Mouse (Mus musculus): ENCODE data around the gene Scn10a. TPM values are rescaled to one million over a fixed set of nuclear protein-coding genes. Genes with fewer than 3 reads are reported as not detected.

The Scn10a gene
- total and polyA plus RNA-seq, 2 experiments from 2014 or later, result 0.65 to 2.1 TPM

- Histone ChIP-seq H3K9ac (replicated peaks; ENCODE audit: low read depth, low read length) (no peak overlapping the region), H3K27me3 (ENCODE audit: control insufficient read depth, insufficient read depth, low read length) (peaks cover 44% of the 10 kb centered on the region), H3K36me3 (replicated peaks; ENCODE audit: control insufficient read depth, insufficient read depth, low read length) (no peaks in the 10 kb centered on the region), H3K9me3 (replicated peaks; ENCODE audit: control insufficient read depth, low read length) (no peaks in the 10 kb centered on the region), H3K4me2 (ENCODE audit: low read depth, low read length) (no peak overlapping the region), H3K4me3 (ENCODE audit: low read depth, low read length) (no peak overlapping the region), H3K4me1 (ENCODE audit: control insufficient read depth, insufficient read depth) (peaks cover 11% of the 10 kb centered on the region), H3K27ac (ENCODE audit: low read depth) (no peak overlapping the region)
- TF ChIP-seq CTCF (IDR thresholded peaks at IDR 0.05; ENCODE audit: low read depth), result no peak
- no peak for TF ChIP-seq EP300 (IDR thresholded peaks at IDR 0.05; ENCODE audit: low read depth)
- DNase-seq (ENCODE audit: low spot score) (no peak), ATAC-seq (ENCODE audit: insufficient read depth, low read depth) (no peak)
- WGBS, result 87% methylated on average over 17 of the region's 17 CpGs
These were observed 138.9 kb downstream of the Scn10a start for GRCm38 (mm10) chr9:119580187-119580586.

- Histone ChIP-seq H3K4me3 (ENCODE audit: low read depth, low read length) (peak within 1 kb of the TSS; percentile 68), H3K36me3 (replicated peaks; ENCODE audit: control insufficient read depth, insufficient read depth, low read length) (no peaks in the 10 kb centered on the region), H3K4me1 (ENCODE audit: control insufficient read depth, insufficient read depth) (peaks cover 15% of the 10 kb centered on the region), H3K27ac (ENCODE audit: low read depth) (peak within 1 kb of the TSS; percentile 66), H3K27me3 (ENCODE audit: control insufficient read depth, insufficient read depth, low read length) (peaks cover 35% of the 10 kb centered on the region), H3K9me3 (replicated peaks; ENCODE audit: control insufficient read depth, low read length) (no peaks in the 10 kb centered on the region), H3K4me2 (ENCODE audit: low read depth, low read length) (peak within 1 kb of the TSS; percentile 83), H3K9ac (replicated peaks; ENCODE audit: low read depth, low read length) (peak within 1 kb of the TSS; percentile 77)
- TF ChIP-seq CTCF (IDR thresholded peaks at IDR 0.05; ENCODE audit: low read depth) (no peak), EP300 (IDR thresholded peaks at IDR 0.05; ENCODE audit: low read depth) (no peak)
- ATAC-seq (ENCODE audit: insufficient read depth, low read depth) (peak; percentile 50), DNase-seq (ENCODE audit: low spot score) (no peak)
- WGBS, result under 1% methylated on average over 48 of the region's 99 CpGs
These were observed 140.3 kb downstream of the Scn10a start, which contains the start of gene Scn5a for GRCm38 (mm10) chr9:119578636-119579438. Gene Scn5a, minus strand, starts transcription at chr9:119579016.

- H3K9me3 ChIP-seq (replicated peaks; ENCODE audit: control insufficient read depth, low read length), result no peaks in the 10 kb centered on the region
- H3K36me3 ChIP-seq (replicated peaks; ENCODE audit: control insufficient read depth, insufficient read depth, low read length), result no peaks in the 10 kb centered on the region
- peak overlapping the region; percentile 83 for H3K4me2 ChIP-seq (ENCODE audit: low read depth, low read length)
- H3K27ac ChIP-seq (ENCODE audit: low read depth), result peak overlapping the region; percentile 66
- H3K4me3 ChIP-seq (ENCODE audit: low read depth, low read length), result peak overlapping the region; percentile 68
- ATAC-seq (ENCODE audit: insufficient read depth, low read depth) (no peak), DNase-seq (ENCODE audit: low spot score) (no peak)
- WGBS, result 1% methylated on average over 24 of the region's 24 CpGs
- H3K4me1 ChIP-seq (ENCODE audit: control insufficient read depth, insufficient read depth), result peaks cover 20% of the 10 kb centered on the region
- peak overlapping the region; percentile 77 for H3K9ac ChIP-seq (replicated peaks; ENCODE audit: low read depth, low read length)
- TF ChIP-seq CTCF (IDR thresholded peaks at IDR 0.05; ENCODE audit: low read depth), result no peak
- no peak for TF ChIP-seq EP300 (IDR thresholded peaks at IDR 0.05; ENCODE audit: low read depth)
- H3K27me3 ChIP-seq (ENCODE audit: control insufficient read depth, insufficient read depth, low read length), result peaks cover 35% of the 10 kb centered on the region
These were observed 140.8 kb downstream of the Scn10a start for GRCm38 (mm10) chr9:119578311-119578635.

DNA sequence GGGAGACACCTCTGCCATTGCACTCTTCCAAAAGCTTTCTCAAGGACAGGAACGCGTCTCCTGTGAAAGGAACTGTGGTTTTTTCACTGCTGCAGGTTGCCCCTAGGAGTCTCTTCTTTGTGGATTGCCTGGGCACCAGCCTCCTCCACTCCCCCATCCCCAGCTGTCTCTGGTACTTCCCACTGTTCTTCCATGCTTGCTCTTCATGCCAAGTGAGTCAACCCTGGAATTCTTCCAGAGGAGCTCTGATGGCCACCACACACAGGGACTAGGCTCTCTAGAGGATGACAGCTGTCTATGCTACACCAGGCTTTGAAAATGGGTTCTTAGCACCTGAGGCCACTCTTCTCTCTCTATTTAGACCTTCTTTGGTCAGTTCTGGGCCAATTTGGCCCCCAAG is 142.1 kb downstream of the Scn10a start:
- Histone ChIP-seq H3K27me3 (ENCODE audit: control insufficient read depth, insufficient read depth, low read length) (peaks cover 39% of the 10 kb centered on the region), H3K36me3 (replicated peaks; ENCODE audit: control insufficient read depth, insufficient read depth, low read length) (no peaks in the 10 kb centered on the region), H3K4me3 (ENCODE audit: low read depth, low read length) (peak overlapping the region; percentile 68), H3K27ac (ENCODE audit: low read depth) (peak overlapping the region; percentile 23; the same call in 1 of the 2 replicates), H3K9ac (replicated peaks; ENCODE audit: low read depth, low read length) (no peak overlapping the region), H3K9me3 (replicated peaks; ENCODE audit: control insufficient read depth, low read length) (no peaks in the 10 kb centered on the region), H3K4me2 (ENCODE audit: low read depth, low read length) (peak overlapping the region; percentile 83), H3K4me1 (ENCODE audit: control insufficient read depth, insufficient read depth) (peaks cover 32% of the 10 kb centered on the region)
- DNase-seq (ENCODE audit: low spot score) (no peak), ATAC-seq (ENCODE audit: insufficient read depth, low read depth) (no peak)
- 82% methylated on average over 2 of the region's 2 CpGs for WGBS
- no peak for TF ChIP-seq CTCF (IDR thresholded peaks at IDR 0.05; ENCODE audit: low read depth)
- no peak for TF ChIP-seq EP300 (IDR thresholded peaks at IDR 0.05; ENCODE audit: low read depth)

DNA sequence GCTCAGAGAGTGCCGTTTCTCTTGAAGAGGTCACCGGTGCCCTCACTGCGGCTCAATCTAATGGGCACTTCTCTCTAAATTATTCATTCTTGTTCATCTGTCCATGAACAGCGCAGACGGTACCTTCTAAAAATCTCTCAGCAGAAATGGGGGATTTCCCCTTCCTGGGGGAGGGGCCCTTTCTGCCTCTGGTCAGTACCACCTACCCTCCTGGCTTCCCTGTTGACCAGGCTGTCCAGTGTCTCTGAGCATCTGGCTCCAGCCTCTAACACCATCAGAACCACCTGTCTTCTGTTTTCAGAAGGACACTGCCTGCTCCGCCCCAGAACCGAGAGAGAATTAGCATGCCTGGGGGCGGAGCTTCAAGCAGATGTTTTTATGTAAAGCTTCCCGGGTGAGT is 143.4 kb downstream of the Scn10a start:
- no peaks in the 10 kb centered on the region for H3K36me3 ChIP-seq (replicated peaks; ENCODE audit: control insufficient read depth, insufficient read depth, low read length)
- 63% methylated on average over 9 of the region's 9 CpGs for WGBS
- H3K9ac ChIP-seq (replicated peaks; ENCODE audit: low read depth, low read length), result no peak overlapping the region
- H3K9me3 ChIP-seq (replicated peaks; ENCODE audit: control insufficient read depth, low read length), result no peaks in the 10 kb centered on the region
- H3K27ac ChIP-seq (ENCODE audit: low read depth), result no peak overlapping the region
- H3K4me1 ChIP-seq (ENCODE audit: control insufficient read depth, insufficient read depth), result peaks cover 38% of the 10 kb centered on the region
- H3K4me2 ChIP-seq (ENCODE audit: low read depth, low read length), result peak overlapping the region; percentile 32
- peaks cover 50% of the 10 kb centered on the region for H3K27me3 ChIP-seq (ENCODE audit: control insufficient read depth, insufficient read depth, low read length)
- ATAC-seq (ENCODE audit: insufficient read depth, low read depth) (no peak), DNase-seq (ENCODE audit: low spot score) (no peak)
- TF ChIP-seq CTCF (IDR thresholded peaks at IDR 0.05; ENCODE audit: low read depth) (no peak), EP300 (IDR thresholded peaks at IDR 0.05; ENCODE audit: low read depth) (no peak)
- no peak overlapping the region for H3K4me3 ChIP-seq (ENCODE audit: low read depth, low read length)

Data from heart, postnatal 0 days (tissue).